Mouse (Mus musculus) spleen, postnatal 14 days (tissue): ENCODE results near the gene 4931414P19Rik.

ENCODE experiments used
- DNase-seq, 2 experiments: peaks; one replicate each; pipeline ENCODE4 v3.0.0; 2021 to 2022; ENCODE audit warnings: low spot score in 2 of 2

4931414P19Rik gene

GRCm38 (mm10) chr14:54605752-54606321 is at the start of gene 4931414P19Rik:
TSS of gene 4931414P19Rik (minus strand) at chr14:54605993.
- peak; percentile 67 to 79 for DNase-seq

DNA sequence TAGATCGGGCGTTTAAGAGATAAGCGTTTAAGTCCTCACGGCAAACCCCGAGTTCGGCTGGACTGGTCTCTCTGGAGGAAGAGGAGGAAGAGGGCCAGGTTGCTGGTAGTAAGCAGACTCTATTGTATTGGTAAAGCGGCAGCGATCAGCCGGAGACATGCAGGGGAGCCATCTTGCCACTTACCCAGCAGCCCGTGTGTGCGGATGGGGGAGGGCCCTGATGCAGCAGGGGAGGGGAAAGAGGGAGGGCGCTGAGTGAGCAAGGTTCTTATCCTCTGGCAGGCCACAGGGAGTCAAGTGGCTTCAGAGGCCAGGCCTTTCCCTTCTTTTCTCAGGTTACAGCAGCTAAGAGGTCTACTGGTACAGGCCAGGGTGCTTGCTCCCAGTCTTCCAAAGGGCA is 47.7 kb upstream of the 4931414P19Rik start:
- peak; percentile 54 to 75 for DNase-seq

DNA sequence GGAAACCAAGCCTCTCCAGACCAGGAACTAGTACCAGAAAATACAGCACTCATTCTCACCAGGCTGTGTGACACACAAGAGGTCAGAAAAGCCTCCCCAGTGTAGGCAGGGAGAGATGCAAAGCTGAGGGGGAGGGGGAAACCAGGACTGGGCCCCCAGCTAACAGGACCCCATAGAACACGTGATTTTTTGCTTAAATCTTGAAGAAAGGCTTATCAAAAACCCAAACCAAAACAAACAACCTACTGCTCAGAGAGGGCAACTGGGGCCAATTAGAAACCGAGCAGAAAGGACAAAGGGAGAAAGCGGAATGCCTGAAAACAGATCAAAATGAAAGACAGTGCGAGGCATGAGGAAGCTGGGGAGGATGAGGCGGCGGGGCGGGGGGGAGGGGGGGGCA is 47.0 kb upstream of the 4931414P19Rik start:
- DNase-seq, result no peak

DNA sequence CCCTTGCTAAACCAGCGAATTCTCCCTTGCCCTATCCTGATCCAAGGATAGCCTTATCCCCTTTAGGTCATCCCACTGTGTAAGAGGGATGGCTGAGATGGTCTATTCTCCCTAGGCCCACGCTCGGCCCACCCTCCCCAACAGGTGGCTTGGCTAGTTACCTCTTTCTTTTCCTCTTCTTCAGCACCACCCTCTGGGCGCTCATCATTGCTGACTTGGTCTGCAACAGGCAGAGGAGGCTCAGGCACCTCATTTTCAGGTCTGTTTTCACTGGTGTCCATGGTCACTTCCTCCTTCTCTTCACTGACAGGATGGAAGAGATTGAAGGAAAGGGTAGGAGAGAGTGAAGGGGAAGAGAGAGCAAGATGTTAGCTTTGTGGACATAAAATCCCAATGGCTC is 45.8 kb upstream of the 4931414P19Rik start:
- DNase-seq, result no peak

DNA sequence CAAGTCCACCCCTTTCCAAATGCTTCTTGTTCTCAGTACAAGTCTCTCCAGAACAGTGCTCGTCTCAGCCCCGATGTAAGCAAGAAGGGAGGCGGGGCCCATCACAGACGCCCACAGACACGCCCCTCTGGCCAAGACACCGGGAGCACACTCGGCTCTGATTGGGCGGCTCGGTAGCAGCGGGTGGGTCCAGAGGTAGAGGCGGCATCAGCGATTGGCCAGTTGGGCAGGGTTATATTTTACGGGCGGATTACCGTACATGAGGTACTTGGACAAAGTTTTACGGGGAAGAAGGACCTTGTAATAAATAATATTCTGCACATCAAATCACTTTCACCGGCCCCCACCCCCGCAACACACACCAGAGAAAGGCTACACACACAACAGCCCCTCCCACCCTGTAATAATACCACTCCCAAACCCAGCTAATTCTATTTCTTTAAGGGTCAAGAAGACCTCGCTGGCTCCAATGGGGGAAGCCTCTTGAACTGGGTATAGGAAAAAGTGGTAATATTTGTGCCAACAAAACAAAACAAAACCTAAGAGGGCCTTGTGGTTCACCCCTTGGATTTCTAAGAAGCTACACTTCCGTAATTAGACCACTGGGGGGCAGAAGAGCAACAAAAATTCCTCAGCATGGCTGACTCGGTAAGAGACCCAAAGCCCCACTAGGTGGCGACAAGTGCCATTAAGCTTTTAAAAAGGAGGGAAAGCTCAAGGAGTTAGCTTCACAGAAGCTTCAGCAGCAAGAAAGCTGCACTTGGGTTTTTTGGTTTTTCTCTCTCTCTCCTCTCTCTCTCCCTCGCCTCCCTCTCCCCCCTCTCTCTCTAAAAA is 45.0 kb upstream of the 4931414P19Rik start:
- DNase-seq, result peak; percentile 73 to 84

DNA sequence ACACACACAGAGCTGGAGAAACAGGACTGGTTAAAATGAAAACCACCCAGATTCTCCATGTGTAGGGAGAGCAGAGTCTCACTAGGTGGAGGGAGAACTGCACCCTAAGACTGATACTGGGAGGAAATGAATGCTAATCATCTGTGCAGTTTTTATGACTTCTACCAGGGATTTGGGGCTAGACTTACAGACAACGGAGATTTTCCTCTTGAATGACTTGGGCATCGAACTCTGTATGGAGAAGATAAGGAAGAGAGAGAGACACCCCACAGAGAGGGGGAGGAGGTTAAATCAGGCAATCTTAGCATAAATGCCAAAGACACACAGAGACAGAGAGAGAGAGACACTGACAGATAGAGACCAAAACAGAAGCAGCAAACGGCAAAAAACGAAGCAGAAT is 42.1 kb upstream of the 4931414P19Rik start:
- no peak for DNase-seq

DNA sequence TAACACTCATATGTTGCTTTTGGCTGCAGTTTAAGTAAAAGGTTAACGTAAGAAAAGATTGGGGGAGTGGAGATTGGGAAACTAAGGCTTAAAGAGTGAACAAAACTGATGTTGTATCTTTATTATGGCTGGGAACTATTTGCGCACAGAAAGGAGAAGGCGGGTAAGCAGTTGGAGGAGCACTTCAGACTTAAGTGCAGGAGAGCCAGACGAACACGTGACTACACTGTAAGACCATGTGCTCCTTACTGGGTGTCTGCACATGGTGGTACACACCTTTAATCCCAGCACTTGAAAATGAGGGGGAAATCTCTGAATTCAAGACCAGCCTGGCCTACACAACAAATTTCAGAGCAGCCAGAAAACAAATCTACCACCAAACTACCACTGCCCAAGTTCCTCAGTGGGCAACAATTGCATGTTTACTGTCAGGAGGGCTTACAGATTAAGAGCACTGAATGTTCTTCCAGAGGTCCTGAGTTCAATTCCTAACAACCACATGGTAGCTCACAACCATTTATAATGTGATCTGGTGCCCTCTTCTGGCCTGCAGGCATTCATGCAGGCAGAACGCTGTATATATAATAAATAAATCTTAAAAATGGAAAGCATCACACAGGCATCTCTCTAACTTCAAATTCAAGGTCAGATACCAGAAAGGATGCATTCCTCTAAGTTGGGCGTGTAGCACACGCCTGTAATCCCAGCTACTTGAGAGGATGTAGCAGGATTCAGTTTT is 41.3 kb upstream of the 4931414P19Rik start:
- DNase-seq, result no peak

- no peak for DNase-seq
Observed at GRCm38 (mm10) chr14:54646455-54646854, 40.7 kb upstream of the 4931414P19Rik start.

DNA sequence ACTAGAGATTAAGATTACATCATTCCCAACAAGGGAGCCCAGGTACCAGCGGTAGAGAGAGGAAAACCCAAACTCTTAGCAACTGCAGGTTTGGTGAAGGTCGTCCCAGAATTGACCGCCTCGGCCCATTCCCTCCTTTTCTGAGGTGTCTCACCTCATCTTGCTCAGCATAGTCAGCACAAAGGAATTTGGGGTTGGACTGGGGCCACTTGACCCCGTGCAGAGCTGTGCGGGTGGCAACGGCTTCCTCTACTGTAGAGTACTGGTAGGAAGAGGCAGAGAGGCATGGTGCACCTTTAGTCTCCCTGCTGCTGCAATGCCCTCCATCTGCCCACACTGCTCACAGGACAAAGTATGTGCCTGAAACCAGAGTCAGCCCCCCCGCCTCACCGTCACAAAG is 38.5 kb upstream of the 4931414P19Rik start:
- no peak for DNase-seq

DNA sequence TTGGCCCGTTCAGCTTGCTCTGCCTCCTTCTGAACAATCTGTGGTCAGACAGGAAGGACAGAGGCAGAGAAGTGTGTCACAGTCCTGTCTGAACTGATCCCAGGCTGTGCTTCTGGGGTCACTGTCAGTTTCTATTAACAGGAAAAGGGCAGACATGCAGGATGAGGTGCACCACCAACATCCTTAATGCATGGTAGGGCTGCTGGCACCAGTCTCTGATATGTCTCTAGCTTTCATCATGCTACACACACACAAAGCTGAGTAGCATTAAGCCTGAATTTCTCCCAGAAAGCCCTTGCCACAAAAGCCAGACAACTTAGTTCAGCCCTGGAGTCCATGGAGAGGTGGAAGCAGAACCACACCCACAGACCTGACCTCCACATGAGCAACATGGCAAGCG is 37.2 kb upstream of the 4931414P19Rik start:
- DNase-seq, result no peak

GRCm38 (mm10) chr14:54642224-54642944 is 36.6 kb upstream of the 4931414P19Rik start:
- DNase-seq, result no peak

GRCm38 (mm10) chr14:54641305-54641969 is 35.6 kb upstream of the 4931414P19Rik start, which contains the start of gene Cdh24:
TSS of gene Cdh24 (minus strand) at chr14:54641364.
- peak; percentile 76 to 88 for DNase-seq

GRCm38 (mm10) chr14:54640946-54641304 is 35.1 kb upstream of the 4931414P19Rik start, which contains the start of gene Gm17606:
TSS of gene Gm17606 (plus strand) at chr14:54640952.
- DNase-seq, result no peak

DNA sequence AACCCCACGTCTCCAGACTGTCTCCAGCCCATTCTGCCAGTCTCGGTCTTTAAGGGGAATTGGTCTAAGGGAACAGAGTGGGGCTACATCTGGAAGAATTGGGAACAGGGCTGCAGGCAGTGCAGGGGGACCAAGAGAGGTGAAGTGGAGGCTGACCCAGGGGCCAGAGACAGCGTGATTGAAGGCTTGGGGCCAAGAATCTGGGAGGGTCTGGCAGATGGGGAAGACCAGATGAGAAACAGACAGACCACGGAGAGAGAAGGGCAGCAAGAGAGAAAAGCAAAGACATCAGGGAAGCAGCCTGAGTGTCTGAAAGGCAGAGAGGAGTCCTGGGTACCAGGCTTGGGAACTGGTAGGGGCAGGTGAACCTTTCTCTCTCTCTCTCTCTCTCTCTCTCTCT is 34.3 kb upstream of the 4931414P19Rik start:
- no peak for DNase-seq

DNA sequence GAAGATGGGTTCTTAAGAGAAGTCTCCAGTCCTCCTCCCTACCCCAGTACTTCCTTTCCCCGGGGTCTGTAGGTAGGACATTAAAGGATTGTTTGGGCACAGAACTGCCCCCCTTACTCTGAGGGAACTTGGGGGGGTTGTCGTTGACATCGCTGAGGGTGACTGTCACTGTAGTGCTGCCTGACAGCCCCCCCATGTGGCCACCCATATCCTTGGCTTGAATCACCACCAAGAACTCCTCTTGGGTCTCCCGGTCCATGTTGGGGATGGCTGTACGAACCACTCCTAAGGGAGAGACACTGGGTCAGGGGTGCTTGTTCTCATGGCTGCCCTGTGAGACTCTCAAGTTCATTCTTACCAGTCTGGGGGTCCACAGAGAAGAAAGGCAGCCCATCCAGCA is 32.4 kb upstream of the 4931414P19Rik start:
- DNase-seq, result no peak

GRCm38 (mm10) chr14:54636954-54637353 is 31.2 kb upstream of the 4931414P19Rik start:
- peak in 1 of 2 experiments; percentile 55 for DNase-seq

GRCm38 (mm10) chr14:54634182-54634581 is 28.4 kb upstream of the 4931414P19Rik start:
- DNase-seq, result no peak

DNA sequence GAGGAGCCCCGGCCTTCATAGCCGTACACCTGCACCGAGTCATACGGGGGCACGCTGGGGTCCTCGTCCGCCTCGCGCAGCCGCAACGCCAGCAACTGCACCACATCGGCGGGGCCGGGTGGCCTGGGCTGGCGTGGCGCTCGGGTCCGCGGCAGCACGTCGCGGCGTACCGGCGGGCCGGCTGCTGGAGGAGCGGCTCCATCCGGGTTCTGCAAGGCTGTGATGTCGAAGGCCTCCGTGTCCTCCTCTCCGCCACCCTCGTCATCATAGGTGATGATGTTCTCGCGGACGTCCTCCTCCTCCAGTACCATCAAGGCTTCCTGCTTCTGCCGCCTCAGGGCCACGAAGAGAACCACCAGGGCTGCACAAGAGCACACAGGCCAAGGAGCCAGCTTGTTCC is 26.5 kb upstream of the 4931414P19Rik start:
- DNase-seq, result no peak

DNA sequence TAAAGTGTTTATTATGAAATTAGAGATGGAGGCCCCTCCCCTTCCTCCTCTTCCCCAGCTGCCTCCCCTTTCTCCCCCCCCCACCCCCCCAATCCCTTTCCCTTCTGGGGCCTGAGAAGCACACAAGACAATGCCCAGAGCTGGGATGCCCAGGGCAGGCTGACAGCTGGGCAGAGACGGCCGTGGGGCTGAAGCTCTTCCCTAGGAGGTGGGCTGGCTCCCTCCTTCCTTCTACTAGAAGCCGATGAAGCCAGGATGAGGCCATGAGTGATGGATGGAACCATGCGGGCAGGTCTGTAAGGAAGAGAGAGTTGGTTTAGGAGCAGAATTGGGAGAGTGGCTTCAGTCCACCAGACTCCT is 25.4 kb upstream of the 4931414P19Rik start:
- no peak for DNase-seq

- DNase-seq, result no peak
Observed at GRCm38 (mm10) chr14:54630583-54631239, 24.9 kb upstream of the 4931414P19Rik start.

GRCm38 (mm10) chr14:54629797-54630196 is 24.0 kb upstream of the 4931414P19Rik start:
- DNase-seq, result no peak
